Mouse (Mus musculus) liver, embryonic 14.5 days (tissue): Measurements from ENCODE around the gene Fbxw21.

Experiments
- CTCF ChIP-seq: IDR thresholded peaks from 2 replicates; pipeline ENCODE4 v1.5.1; 2016; ENCODE audit warnings: antibody characterized with exemption, low read depth, control low read depth
- EP300 ChIP-seq: IDR thresholded peaks from 2 replicates; pipeline ENCODE4 v1.6.1; 2016; ENCODE audit warnings: antibody characterized with exemption, low read depth

DNA sequence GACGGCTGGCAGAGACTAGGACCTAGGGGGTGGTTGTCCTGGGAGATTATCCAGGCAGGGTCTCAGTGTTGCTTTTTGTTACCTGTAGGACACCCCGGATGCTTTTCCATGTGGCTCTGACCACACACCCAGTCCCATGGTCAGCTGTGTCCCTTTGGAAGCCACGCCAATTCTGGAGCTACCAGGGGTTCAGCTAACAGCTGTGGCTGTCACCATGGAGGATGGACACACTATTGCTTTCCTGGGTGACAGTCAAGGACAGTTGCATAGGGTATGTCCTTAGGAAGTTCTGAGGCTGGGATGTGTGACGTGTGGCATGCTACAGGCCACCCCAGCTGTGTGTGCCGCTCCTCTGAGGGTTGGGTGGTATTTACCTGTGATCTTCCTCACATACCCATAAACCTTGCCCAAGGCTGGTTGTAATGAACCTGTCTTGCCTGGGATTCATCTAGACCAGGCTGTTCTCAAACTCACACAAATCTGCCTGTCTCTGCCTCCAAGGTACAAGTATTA, 59.9 kb downstream of the Fbxw21 start:
- TF ChIP-seq EP300 (no peak), CTCF (no peak)
